Mouse (Mus musculus): ENCODE results near the gene G530012D18Rik. TPM values are rescaled to one million over a fixed set of nuclear protein-coding genes. Genes with fewer than 3 reads are reported as not detected.

Gene G530012D18Rik
- total RNA-seq, 1 experiment: not detected

Other genes with a start within 250 kb of the G530012D18Rik start
- gene Sp110, start 23.1 kb downstream of the G530012D18Rik start, total RNA-seq (2012; rRNA removed): 4.1 and 5.1 TPM in 2 replicates
- gene Sp140, start 24.7 kb downstream of the G530012D18Rik start, total RNA-seq (2012; rRNA removed): 2.3 and 3.0 TPM in 2 replicates
- gene Sp100, start 74.3 kb downstream of the G530012D18Rik start, total RNA-seq (2012; rRNA removed): not detected in 2 replicates
- gene A630001G21Rik, start 203.0 kb downstream of the G530012D18Rik start, total RNA-seq (2012; rRNA removed): 0.63 and 0.76 TPM in 2 replicates
- gene Cab39, start 217.8 kb downstream of the G530012D18Rik start, total RNA-seq (2012; rRNA removed): 43.2 and 51.9 TPM in 2 replicates